Mouse (Mus musculus) CD4-positive helper T cell, adult 2 months (primary cell): ENCODE measurements around the gene Scgb2b18.
"Not testable (repeated sequence)": the region's sequence is repeated elsewhere in the genome, so short reads cannot be mapped to it uniquely, and the experiment has no call there.

ENCODE experiments used
- DNase-seq: peaks from one replicate; pipeline ENCODE4 v3.0.0-alpha.2; 2012; ENCODE audit warnings: low read depth, missing footprints, low spot score

The Scgb2b18 gene

DNA sequence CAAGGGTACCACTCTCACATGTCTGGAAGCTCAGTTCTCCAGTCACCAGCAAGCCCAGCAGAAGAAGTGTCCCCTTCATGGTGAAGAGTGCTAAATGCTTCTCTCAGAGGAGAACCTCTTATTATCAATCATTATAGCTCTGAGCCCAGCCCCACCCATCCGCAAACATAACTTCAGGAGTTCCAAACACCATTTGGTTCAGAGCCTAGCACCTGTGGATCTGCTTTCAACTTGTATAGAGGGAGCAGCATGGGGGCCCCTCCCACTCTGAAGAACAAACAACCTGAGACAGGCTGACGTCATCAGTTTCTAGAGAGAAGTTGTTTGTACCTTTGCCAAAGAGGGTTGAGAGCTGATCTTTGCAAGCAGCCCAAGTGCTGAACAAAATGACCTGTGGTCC is at the start of gene Scgb2b18:
Scgb2b18 (minus strand) TSS at position 101 of the 400 bp plus-strand sequence.
- not testable (repeated sequence) for DNase-seq

DNA sequence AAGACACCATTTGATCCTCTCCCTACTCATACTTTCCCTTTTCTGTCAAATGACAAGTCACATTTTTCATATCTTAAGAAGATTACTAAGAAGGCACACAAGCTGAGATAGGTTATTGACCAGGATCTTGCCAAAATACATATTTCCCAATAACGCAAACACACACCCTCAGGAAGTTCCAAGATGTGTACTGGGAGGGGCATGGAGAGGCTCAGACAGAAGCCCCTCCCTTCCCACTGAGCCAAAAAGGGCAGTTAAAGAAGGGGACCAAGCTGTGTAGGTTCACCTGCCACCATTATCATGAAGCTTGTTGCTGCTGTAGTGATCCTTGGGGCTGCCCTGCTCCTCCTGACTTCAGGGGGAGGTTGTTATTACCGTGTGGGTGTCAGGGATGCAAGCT is 11.6 kb upstream of the Scgb2b18 start, which contains the start of gene Scgb1b18:
Scgb1b18 (plus strand) TSS at position 301 of the 400 bp plus-strand sequence.
- not testable (repeated sequence) for DNase-seq
